Mouse (Mus musculus) gastrocnemius, adult 18-20 months (tissue): ENCODE results near the gene Hmcn2. TPM values are rescaled to one million over a fixed set of nuclear protein-coding genes. Genes with fewer than 3 reads are reported as not detected.

ENCODE experiments used
- DNase-seq: peaks from one replicate; pipeline ENCODE4 v3.0.0; 2021; ENCODE audit warnings: low spot score
- total RNA-seq, 2 experiments: library from RNA; stranded (reverse); gene quantifications; 2 replicates each; pipeline ENCODE4 v1.2.3; 2021

Gene Hmcn2
- total RNA-seq, 2 experiments from 2014 or later = 25.9 to 30.7 TPM

DNA sequence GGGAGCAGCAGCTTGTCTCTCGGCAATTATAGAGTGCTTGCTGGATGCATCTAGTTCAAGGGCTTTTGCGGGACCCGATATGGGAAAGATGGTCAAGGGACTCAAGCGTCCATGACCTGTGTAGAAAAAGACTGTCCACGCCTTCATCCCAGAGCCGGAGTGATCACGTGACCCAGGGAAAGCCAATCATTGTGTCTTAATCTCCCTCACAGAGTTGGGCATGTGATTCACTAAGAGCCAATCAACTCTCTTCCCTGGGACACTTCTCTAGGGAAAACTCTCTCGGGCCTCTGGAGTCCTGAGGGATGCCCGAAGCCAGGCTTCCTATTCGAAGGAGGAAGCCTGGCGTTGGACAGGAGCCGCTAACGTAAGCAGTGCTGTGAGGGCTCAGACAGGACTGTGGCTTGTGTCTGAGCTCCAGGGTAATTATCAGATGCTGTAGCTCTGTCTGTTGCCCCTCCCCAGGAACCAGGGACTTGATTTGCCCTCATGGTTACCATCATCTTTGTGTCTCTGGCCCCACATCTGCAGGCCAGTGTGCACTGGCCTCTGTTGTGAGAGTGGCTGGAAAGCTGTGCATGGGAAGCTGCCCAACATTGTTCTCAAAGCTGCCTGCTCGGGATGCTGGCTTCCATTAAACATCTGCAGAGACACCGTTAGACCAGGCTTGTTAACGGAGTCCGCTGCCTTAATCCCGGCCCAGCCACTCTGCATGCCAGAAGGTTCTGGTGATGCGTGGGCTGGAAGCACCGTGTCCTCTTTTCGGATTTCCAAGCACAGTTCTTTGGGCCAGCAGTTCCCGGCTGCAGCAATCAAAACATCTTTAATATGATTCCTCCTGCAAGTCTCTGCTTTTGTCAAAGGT is 9.2 kb upstream of the Hmcn2 start:
- DNase-seq = peak; percentile 39

DNA sequence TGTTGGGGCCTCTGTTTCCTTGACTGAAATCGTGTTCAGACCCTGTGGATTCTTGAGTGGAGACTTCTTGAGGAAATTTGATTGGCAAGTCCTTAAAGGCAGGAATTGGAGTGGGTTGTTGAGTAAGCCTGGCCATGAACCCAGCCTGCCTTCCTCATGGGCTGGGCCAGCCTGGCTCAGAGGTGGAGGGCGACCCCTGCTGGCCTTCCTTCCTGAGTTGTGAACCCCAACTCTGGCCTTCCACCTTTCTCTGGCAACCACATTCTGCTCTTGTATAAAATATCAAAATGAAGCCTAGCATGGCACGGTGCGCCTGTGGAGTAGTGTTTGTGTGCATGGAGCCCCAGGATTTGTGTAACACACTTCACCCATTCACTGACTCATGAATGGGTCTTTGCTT is 8.5 kb upstream of the Hmcn2 start:
- DNase-seq = peak; percentile 52

GRCm38 (mm10) chr2:31308257-31308656 is 6.0 kb upstream of the Hmcn2 start:
- DNase-seq = no peak

GRCm38 (mm10) chr2:31309549-31309948 is 4.7 kb upstream of the Hmcn2 start:
- peak; percentile 53 for DNase-seq

- DNase-seq = no peak
These were observed 3.9 kb downstream of the Hmcn2 start for GRCm38 (mm10) chr2:31318162-31318561.

DNA sequence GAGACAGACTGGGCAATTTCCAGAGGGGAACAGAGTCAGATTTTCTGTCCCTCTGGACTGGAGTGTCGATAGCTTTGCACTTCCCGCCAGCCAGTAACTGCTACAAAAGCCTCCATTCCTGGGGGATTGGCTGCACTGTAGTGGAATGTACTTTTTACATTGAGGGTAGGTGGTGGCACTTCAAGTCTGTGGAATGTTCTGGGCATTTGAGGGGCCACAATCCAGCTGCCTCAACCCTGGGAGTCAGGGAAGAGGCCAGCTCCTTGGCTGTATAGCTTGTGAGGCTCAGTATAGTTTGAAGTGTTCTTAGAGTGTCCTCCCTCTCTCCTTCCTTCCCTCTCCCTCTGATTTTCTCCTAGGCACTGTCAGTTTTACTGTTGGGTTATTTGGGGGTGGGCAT is 5.0 kb downstream of the Hmcn2 start:
- no peak for DNase-seq

DNA sequence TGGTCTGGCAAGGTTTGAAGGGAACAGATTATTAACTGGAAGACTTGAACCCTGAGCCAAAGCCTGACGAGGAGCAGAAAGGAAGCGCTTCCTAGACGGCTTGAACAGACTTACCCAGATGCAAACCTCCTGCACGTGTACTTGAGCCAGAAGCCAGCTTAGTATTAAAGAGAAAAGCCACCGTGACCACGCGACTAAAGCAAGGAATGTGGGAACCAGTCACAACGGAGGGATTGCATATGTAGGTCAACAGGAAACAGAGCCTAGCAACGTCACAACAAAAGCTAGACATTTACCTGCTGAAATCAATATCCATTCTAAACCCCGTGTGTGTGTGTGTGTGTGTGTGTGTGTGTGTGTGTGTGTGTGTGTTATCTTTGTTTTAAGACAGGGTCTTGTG is 13.0 kb downstream of the Hmcn2 start:
- DNase-seq = no peak

DNA sequence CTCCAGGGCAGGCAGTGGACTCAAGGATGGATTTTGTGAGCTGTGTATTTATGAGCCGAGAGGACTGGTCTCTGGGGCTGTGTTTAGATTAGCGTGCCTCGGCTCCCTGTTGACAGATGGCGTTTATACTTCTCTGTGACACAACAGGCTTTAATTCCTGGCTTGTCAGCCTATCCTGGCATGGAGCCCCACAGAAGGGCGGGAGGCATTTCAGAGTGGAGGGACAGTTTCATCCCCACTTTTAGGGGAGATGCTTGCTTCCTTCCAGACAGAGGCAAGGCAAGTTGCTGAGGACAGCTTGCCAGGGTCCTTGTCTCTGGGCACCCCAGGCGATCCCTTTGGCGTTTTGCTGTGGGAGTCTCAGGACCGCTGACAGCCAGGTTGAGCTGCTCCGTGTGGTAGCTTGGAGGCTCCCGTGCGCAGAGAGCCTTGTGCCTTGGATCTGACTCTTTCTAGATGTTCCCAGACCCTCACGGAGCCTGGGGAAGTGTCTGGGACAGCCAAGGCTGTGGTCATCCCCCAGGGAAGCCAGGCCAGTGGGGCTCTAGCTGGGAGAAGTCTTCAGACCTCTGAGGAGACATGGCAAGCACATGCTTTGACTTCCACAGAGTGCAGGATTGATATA is 23.6 kb downstream of the Hmcn2 start:
- DNase-seq = no peak

- peak; percentile 84 for DNase-seq
These were observed 25.6 kb downstream of the Hmcn2 start for GRCm38 (mm10) chr2:31339826-31340225.

GRCm38 (mm10) chr2:31341726-31342535 is 27.7 kb downstream of the Hmcn2 start:
- peak; percentile 62 for DNase-seq

GRCm38 (mm10) chr2:31346096-31346495 is 31.9 kb downstream of the Hmcn2 start:
- no peak for DNase-seq

DNA sequence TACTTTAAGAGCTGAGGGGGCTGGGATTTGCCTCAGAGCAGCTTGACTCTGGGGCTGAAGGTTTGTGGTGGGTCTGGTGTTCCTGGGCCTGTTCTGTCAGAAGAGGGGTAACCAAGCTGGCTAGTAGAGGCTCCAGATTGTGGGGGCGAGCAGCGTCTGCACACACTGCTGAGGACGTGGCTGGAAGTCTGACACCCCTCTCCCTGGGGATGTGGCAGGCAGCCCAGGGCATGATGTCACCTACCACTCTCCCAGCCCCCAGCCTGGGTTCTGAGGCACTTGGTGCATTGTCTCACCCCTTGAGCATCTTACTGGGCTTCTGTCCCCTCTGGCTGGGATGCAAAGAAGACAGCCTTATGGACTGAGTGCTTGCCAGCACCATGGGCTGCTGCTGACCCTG is 34.2 kb downstream of the Hmcn2 start:
- peak; percentile 49 for DNase-seq

DNA sequence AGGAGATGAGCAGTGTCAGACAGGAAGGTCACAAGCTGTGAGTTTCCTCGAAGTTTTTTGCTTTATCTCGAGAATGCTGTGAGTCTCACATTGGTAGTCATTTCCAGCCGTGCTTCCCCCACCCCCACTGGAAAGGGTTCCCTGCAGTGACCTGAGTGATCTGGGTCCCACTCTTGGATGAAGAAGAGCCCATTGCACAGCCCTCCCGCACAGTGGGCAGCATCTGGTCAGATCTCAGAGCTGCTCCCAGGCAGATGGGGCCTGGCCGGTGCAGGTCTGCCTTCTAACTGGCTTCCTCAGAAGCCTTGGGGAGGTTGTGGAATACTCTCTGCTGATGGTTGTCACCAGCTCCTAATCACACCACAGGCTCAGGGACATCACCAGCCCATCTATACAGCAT is 34.6 kb downstream of the Hmcn2 start:
- no peak for DNase-seq

- no peak for DNase-seq
These were observed 42.6 kb downstream of the Hmcn2 start for GRCm38 (mm10) chr2:31356771-31357170.

GRCm38 (mm10) chr2:31359316-31359715 is 45.1 kb downstream of the Hmcn2 start:
- no peak for DNase-seq

DNA sequence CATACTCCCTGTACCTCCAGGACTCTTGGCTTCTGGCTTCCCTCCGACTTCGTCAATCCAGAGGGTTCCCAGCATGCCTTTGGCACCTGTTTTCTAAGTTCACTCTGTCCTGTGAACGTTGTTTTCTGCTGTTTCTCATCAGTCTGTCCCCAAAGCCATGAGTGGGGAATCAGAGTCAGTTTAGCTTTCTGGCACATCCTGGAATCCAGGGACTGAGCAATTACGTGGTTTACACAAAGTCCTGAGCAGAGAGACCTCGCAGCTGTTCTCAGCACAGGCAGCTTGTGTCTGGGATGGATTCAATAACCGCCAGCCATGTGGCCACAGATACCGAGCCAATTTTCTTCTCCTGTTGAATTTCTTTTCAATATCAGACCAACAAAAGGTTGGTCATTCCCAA is 53.0 kb downstream of the Hmcn2 start:
- DNase-seq = peak; percentile 30

- DNase-seq = peak; percentile 77
These were observed 57.2 kb downstream of the Hmcn2 start for GRCm38 (mm10) chr2:31371396-31371795.

DNA sequence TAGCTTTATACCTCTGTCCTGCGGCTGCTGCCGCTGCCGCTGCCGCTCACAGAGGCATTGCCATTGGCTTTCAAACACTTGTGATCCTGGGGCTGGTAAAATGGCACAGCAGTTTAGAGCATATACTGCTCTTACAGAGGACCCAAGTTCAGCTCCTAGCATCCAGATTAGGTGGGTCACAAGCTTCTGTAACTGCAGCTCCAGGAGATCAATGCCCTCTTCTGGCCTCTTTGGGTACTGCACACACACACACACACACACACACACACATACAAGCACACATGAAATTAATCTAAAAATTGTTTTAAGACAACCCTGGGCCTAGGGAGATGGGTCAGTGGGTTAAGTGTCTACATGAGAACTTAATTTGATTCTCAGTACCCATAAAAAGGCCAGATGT is 58.0 kb downstream of the Hmcn2 start:
- no peak for DNase-seq

DNA sequence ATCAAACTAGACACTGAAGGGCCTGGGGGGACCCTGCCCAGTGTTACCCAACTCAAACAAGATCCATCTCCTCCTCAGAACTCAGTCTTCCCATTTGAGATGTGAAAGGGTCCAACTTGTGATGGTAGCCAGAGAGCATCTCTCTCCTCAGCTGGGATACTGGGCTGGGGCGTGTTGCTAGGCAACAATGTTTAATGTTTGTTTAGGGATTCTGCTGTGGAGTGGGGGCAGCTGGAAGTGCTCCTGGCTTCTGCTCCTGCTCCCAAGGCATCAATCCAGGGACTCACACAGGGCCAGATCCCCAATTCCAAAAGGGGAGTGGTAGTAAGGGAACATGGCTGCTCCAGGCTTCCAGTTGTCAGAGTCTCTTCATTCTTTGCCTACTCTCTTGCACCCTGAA is 60.2 kb downstream of the Hmcn2 start:
- DNase-seq = peak; percentile 56

DNA sequence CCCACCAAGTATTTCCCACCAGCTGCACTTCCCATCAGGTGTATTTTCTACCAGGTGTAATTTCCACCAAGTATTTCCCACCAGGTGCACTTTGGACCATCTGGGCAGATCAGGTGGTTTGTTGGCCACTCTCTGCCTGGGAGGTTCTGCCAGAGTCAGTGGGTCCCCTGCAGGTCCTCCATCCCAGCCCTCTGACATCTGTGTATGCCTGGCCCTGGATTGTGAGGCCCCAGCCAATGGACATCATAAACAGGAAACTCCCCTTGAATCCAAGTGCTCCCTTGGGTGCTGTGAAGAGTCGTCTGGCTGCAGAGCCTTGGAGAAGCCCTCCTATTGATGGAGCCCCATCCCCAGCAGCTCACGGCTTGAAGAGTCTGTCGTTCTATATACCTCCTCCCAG is 61.8 kb downstream of the Hmcn2 start:
- DNase-seq = peak; percentile 45

DNA sequence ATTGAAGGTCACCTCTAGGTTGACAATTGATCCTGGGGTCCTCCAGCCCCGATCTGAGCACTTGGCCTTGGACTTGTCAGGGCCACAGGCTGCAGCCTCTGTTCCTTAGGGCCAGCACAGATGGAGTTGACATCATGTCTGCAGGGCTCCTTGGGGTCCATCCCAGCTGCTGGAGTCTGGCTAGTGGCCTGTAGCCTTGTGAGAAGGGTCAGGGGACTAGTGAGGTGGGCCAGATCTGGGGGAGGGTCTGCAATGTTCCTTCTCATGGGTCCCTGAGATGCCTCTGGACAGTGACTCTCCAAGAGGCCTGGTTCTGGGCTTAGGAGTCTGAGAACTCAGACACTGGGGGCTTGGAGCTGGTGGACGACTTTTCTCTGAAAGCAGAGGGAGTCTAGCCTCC is 63.3 kb downstream of the Hmcn2 start:
- no peak for DNase-seq

- DNase-seq = peak; percentile 49
These were observed 67.2 kb downstream of the Hmcn2 start for GRCm38 (mm10) chr2:31381292-31381846.
